Mouse (Mus musculus) testis, adult 2 months (tissue): Measurements from ENCODE around the gene Adgrf5. TPM values are rescaled to one million over a fixed set of nuclear protein-coding genes. Genes with fewer than 3 reads are reported as not detected.
A peak's percentile ranks its signal among the peaks of the same experiment; 100 is the strongest.

ENCODE experiments used
- H3K27ac ChIP-seq: fragments of 200-500 bp; 2 replicates; pipeline ENCODE4 v1.5.1; 2012; ENCODE audit warnings: low read depth, low read length; ENCODE audit not compliant: control insufficient read depth, insufficient read depth
- H3K27me3 ChIP-seq: fragments of 200-500 bp; 2 replicates; pipeline ENCODE4 v1.6.1; 2012; ENCODE audit warnings: mild to moderate bottlenecking, low read length, moderate library complexity; ENCODE audit not compliant: control insufficient read depth, insufficient read depth
- H3K36me3 ChIP-seq: fragments of 200-500 bp; 2 replicates; pipeline ENCODE4 v1.6.1; 2012; ENCODE audit warnings: mild to moderate bottlenecking, low read length; ENCODE audit not compliant: control insufficient read depth, insufficient read depth
- H3K4me1 ChIP-seq: fragments of 200-500 bp; 2 replicates; pipeline ENCODE4 v1.6.1; 2012; ENCODE audit warnings: low read length; ENCODE audit not compliant: control insufficient read depth, insufficient read depth
- H3K4me3 ChIP-seq: fragments of 200-500 bp; 2 replicates; pipeline ENCODE4 v1.5.1; 2012; ENCODE audit warnings: low read depth, mild to moderate bottlenecking, low read length, moderate library complexity, mixed read lengths; ENCODE audit not compliant: control insufficient read depth
- CTCF ChIP-seq: fragments of 200-500 bp; IDR thresholded peaks from 2 replicates; pipeline ENCODE4 v1.5.1; 2012; ENCODE audit warnings: low read depth, mild to moderate bottlenecking, inconsistent platforms, low read length, moderate library complexity; ENCODE audit not compliant: control insufficient read depth, insufficient read depth, insufficient replicate concordance
- POLR2A ChIP-seq: fragments of 200-500 bp; IDR thresholded peaks from 2 replicates; pipeline ENCODE4 v1.6.1; 2012; ENCODE audit warnings: low read depth, mild to moderate bottlenecking, inconsistent platforms, low read length, moderate library complexity; ENCODE audit not compliant: control insufficient read depth
- polyA plus RNA-seq: library from polyadenylated mRNA; depleted of rRNA; stranded (reverse); fragments of >200 nt; gene quantifications from 2 replicates; pipeline ENCODE4 v1.2.3, GENCODE M21; 2012; rRNA removed

Gene Adgrf5
- polyA plus RNA-seq: 0.74 and 1.4 TPM in 2 replicates

- TF ChIP-seq CTCF: no peak
- TF ChIP-seq POLR2A: no peak
- Histone ChIP-seq H3K4me3 (peak within 1 kb of the TSS; percentile 6; the same call in 1 of the 2 replicates), H3K27ac (no peak within 1 kb of the TSS)
Observed at GRCm38 (mm10) chr17:43359826-43360619, at the start of gene Adgrf5. Adgrf5 (plus strand) TSS chr17:43360451.

GRCm38 (mm10) chr17:43325986-43326671 is 34.1 kb upstream of the Adgrf5 start:
- Histone ChIP-seq H3K36me3 (no peaks in the 10 kb centered on the region), H3K27ac (no peak overlapping the region), H3K27me3 (no peaks in the 10 kb centered on the region), H3K4me3 (no peak overlapping the region), H3K4me1 (no peaks in the 10 kb centered on the region)
- TF ChIP-seq CTCF (no peak), POLR2A (no peak)

More at GRCm38 (mm10) chr17:43359826-43360619, at the start of gene Adgrf5:
- Histone ChIP-seq H3K36me3 (no peaks in the 10 kb centered on the region), H3K4me1 (no peaks in the 10 kb centered on the region; the same call in 1 of the 2 replicates), H3K27me3 (no peaks in the 10 kb centered on the region)

GRCm38 (mm10) chr17:43326726-43327700 is 33.2 kb upstream of the Adgrf5 start:
- Histone ChIP-seq H3K27ac (no peak overlapping the region), H3K4me1 (no peaks in the 10 kb centered on the region), H3K36me3 (no peaks in the 10 kb centered on the region), H3K4me3 (no peak overlapping the region), H3K27me3 (no peaks in the 10 kb centered on the region)
- TF ChIP-seq CTCF (peak; percentile 12; the same call in 1 of the 2 replicates), POLR2A (no peak)

- TF ChIP-seq POLR2A: no peak
- TF ChIP-seq CTCF: no peak
- H3K27me3 ChIP-seq: no peaks in the 10 kb centered on the region
- H3K4me3 ChIP-seq: no peak overlapping the region
- no peaks in the 10 kb centered on the region for H3K36me3 ChIP-seq
- no peak overlapping the region for H3K27ac ChIP-seq
- no peaks in the 10 kb centered on the region for H3K4me1 ChIP-seq
Observed at GRCm38 (mm10) chr17:43327810-43328209, 32.4 kb upstream of the Adgrf5 start.

DNA sequence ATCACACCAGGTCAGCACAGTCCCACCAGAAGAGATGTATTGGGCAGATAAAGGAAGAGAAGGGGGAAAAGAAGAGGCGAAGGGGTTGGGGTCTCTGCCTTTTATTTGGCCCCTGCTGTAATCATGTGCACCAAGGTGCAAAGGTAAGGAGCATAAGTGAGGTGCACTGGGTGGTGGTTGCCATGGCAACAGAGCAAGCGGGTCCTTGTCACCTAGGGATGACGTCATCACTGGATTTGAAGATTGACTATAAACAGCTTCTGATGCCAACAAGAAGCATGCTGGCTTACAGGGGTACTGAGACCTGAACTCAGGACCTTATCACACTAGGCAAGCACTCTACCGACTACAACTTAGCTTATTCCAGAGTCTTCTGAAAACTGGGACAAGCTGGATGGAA is 31.0 kb upstream of the Adgrf5 start:
- Histone ChIP-seq H3K4me3 (no peak overlapping the region), H3K27ac (no peak overlapping the region), H3K4me1 (no peaks in the 10 kb centered on the region), H3K36me3 (no peaks in the 10 kb centered on the region), H3K27me3 (no peaks in the 10 kb centered on the region)
- TF ChIP-seq POLR2A (no peak), CTCF (no peak)

- Histone ChIP-seq H3K4me3 (no peak overlapping the region), H3K36me3 (no peaks in the 10 kb centered on the region), H3K4me1 (no peaks in the 10 kb centered on the region), H3K27ac (no peak overlapping the region), H3K27me3 (no peaks in the 10 kb centered on the region)
- TF ChIP-seq CTCF (no peak), POLR2A (no peak)
Observed at GRCm38 (mm10) chr17:43329761-43330183, 30.5 kb upstream of the Adgrf5 start.
